Mouse (Mus musculus): ENCODE measurements around the gene Dpp6.

GRCm38 (mm10) chr5:27679151-27679550 is 862.1 kb downstream of the Dpp6 start:
- no peak for TF ChIP-seq CTCF (IDR thresholded peaks at IDR 0.05)
- TF ChIP-seq EP300 (IDR thresholded peaks at IDR 0.05; ENCODE audit: insufficient read depth, low read depth, low read length) = no peak
